Mouse (Mus musculus) cortical plate, adult 2 months (tissue): ENCODE data around the gene Gm17018.

Experiments used
- CTCF ChIP-seq: fragments of 200-500 bp; IDR thresholded peaks from 2 replicates; pipeline ENCODE4 v1.5.1; 2011; ENCODE audit warnings: mild to moderate bottlenecking, control low read depth, low read length; ENCODE audit not compliant: insufficient read depth; ENCODE audit errors: extremely low read depth
- POLR2A ChIP-seq: fragments of 200-500 bp; IDR thresholded peaks from 2 replicates; pipeline ENCODE4 v1.6.1; 2011; ENCODE audit warnings: mild to moderate bottlenecking, low read length, control low read depth; ENCODE audit not compliant: insufficient read depth; ENCODE audit errors: extremely low read depth

DNA sequence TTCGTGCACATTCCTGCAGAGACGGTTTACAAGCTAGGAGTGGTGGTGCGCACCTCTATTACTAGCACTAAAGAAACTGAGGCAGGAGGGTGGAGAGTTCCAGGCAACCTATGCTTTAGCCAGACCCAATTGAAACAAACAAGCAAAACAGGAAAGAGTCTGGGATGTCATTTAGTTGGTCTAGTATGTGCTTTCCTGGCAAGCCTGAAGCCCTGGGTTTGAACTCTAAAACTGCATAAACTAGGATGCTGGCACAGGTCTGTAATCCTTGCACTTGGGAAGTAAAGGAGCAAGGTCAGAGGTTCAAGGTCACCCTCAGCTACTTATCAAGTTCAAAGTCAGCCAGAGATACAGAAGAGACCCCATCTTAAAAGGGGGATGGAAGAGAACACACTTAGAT, 18.4 kb upstream of the Gm17018 start:
- TF ChIP-seq POLR2A (no peak), CTCF (no peak)
